Mouse (Mus musculus) thymus, postnatal 14 days (tissue): ENCODE measurements around the gene Dyrk1b.
"Not testable (repeated sequence)": the region's sequence is repeated elsewhere in the genome, so short reads cannot be mapped to it uniquely, and the experiment has no call there.

Source experiments
- DNase-seq: peaks from one replicate; pipeline ENCODE4 v3.0.0; 2021

Gene Dyrk1b

GRCm38 (mm10) chr7:28179228-28179627 lies at the start of gene Dyrk1b:
Dyrk1b (plus strand) TSS chr7:28179469.
- DNase-seq = peak; percentile 99

GRCm38 (mm10) chr7:28137613-28138012 lies 41.7 kb upstream of the Dyrk1b start:
- peak; percentile 33 for DNase-seq

- DNase-seq = peak; percentile 78
Measured at GRCm38 (mm10) chr7:28148263-28148662, 31.0 kb upstream of the Dyrk1b start.

- no peak for DNase-seq
Measured at GRCm38 (mm10) chr7:28149841-28150240, 29.4 kb upstream of the Dyrk1b start.

GRCm38 (mm10) chr7:28151584-28152221 lies 27.6 kb upstream of the Dyrk1b start:
- peak; percentile 82 for DNase-seq

- not testable (repeated sequence) for DNase-seq
Measured at GRCm38 (mm10) chr7:28153595-28153994, 25.7 kb upstream of the Dyrk1b start.

- DNase-seq = no peak
Measured at GRCm38 (mm10) chr7:28159292-28159691, 20.0 kb upstream of the Dyrk1b start.

- DNase-seq = no peak
Measured at GRCm38 (mm10) chr7:28159893-28160292, 19.4 kb upstream of the Dyrk1b start.

GRCm38 (mm10) chr7:28161163-28161749 lies 18.0 kb upstream of the Dyrk1b start:
- no peak for DNase-seq

GRCm38 (mm10) chr7:28165406-28165805 lies 13.9 kb upstream of the Dyrk1b start:
- DNase-seq = peak; percentile 19

GRCm38 (mm10) chr7:28168320-28169115 lies 10.8 kb upstream of the Dyrk1b start:
- DNase-seq = peak; percentile 81

- peak; percentile 94 for DNase-seq
Measured at GRCm38 (mm10) chr7:28169489-28170422, 9.5 kb upstream of the Dyrk1b start, which contains the start of gene Fbl. Fbl (plus strand) TSS chr7:28169710.

- no peak for DNase-seq
Measured at GRCm38 (mm10) chr7:28175358-28175757, 3.9 kb upstream of the Dyrk1b start.

- peak; percentile 93 for DNase-seq
Measured at GRCm38 (mm10) chr7:28179741-28180377, 590 bp downstream of the Dyrk1b start.

- no peak for DNase-seq
Measured at GRCm38 (mm10) chr7:28180890-28181289, 1.6 kb downstream of the Dyrk1b start.

GRCm38 (mm10) chr7:28181376-28181775 lies 2.1 kb downstream of the Dyrk1b start:
- DNase-seq = no peak

GRCm38 (mm10) chr7:28182320-28182719 lies 3.1 kb downstream of the Dyrk1b start:
- no peak for DNase-seq

GRCm38 (mm10) chr7:28185884-28186283 lies 6.6 kb downstream of the Dyrk1b start:
- no peak for DNase-seq

GRCm38 (mm10) chr7:28186631-28187030 lies 7.4 kb downstream of the Dyrk1b start:
- no peak for DNase-seq

- no peak for DNase-seq
Measured at GRCm38 (mm10) chr7:28191489-28191888, 12.2 kb downstream of the Dyrk1b start.

GRCm38 (mm10) chr7:28191903-28192302 lies 12.6 kb downstream of the Dyrk1b start:
- no peak for DNase-seq
